Mouse (Mus musculus): ENCODE results near the gene Grk3. TPM values are rescaled to one million over a fixed set of nuclear protein-coding genes. Genes with fewer than 3 reads are reported as not detected.

The Grk3 gene
- total RNA-seq, 2 experiments from 2014 or later: 5.0 to 5.3 TPM

GRCm38 (mm10) chr5:112942244-112942643 lies 73.3 kb downstream of the Grk3 start:
- intact Hi-C loops (cut with DNase I): no loop called here
- DNase-seq: no peak

GRCm38 (mm10) chr5:112941001-112941400 lies 74.6 kb downstream of the Grk3 start:
- no peak for DNase-seq
- intact Hi-C loops (cut with DNase I): no loop called here

GRCm38 (mm10) chr5:112936632-112937031 lies 79.0 kb downstream of the Grk3 start:
- DNase-seq: no peak

GRCm38 (mm10) chr5:112935436-112935835 lies 80.2 kb downstream of the Grk3 start:
- no peak for DNase-seq
- intact Hi-C loops (cut with DNase I): no loop called here

More at GRCm38 (mm10) chr5:112936632-112937031, 79.0 kb downstream of the Grk3 start:
- intact Hi-C loops (cut with DNase I): no loop called here

GRCm38 (mm10) chr5:112932878-112933567 lies 82.6 kb downstream of the Grk3 start:
- intact Hi-C loops (cut with DNase I): no loop called here
- DNase-seq: peak in 1 of 2 experiments; percentile 22

GRCm38 (mm10) chr5:112931901-112932300 lies 83.7 kb downstream of the Grk3 start:
- DNase-seq: no peak
- intact Hi-C loops (cut with DNase I): no loop called here

- intact Hi-C loops (cut with DNase I): no loop called here
Observed at GRCm38 (mm10) chr5:112928201-112928881, 87.2 kb downstream of the Grk3 start.

GRCm38 (mm10) chr5:112925422-112925821 lies 90.2 kb downstream of the Grk3 start:
- DNase-seq: no peak
- intact Hi-C loops (cut with DNase I): no loop called here

More at GRCm38 (mm10) chr5:112928201-112928881, 87.2 kb downstream of the Grk3 start:
- no peak for DNase-seq

GRCm38 (mm10) chr5:112924806-112925205 lies 90.8 kb downstream of the Grk3 start:
- DNase-seq: no peak
- intact Hi-C loops (cut with DNase I): loop anchor here (5.0 kb wide), 1 partner anchor 43 kb away; no protein-coding TSS in a partner anchor

- no peak for DNase-seq
- intact Hi-C loops (cut with DNase I): loop anchor here (5.0 kb wide), 1 partner anchor 42 kb away; no protein-coding TSS in a partner anchor
Observed at GRCm38 (mm10) chr5:112923841-112924240, 91.8 kb downstream of the Grk3 start.

GRCm38 (mm10) chr5:112921914-112922313 lies 93.7 kb downstream of the Grk3 start:
- DNase-seq: no peak
- intact Hi-C loops (cut with DNase I): loop anchor here (5.0 kb wide), 1 partner anchor 40 kb away; no protein-coding TSS in a partner anchor

GRCm38 (mm10) chr5:112910381-112910780 lies 105.2 kb downstream of the Grk3 start:
- no peak for DNase-seq
- intact Hi-C loops (cut with DNase I): no loop called here

GRCm38 (mm10) chr5:112908169-112908614 lies 107.4 kb downstream of the Grk3 start:
- intact Hi-C loops (cut with DNase I): no loop called here
- no peak for DNase-seq

- intact Hi-C loops (cut with DNase I): no loop called here
- no peak for DNase-seq
Observed at GRCm38 (mm10) chr5:112907504-112907903, 108.1 kb downstream of the Grk3 start.

- peak; percentile 57 to 67 for DNase-seq
- intact Hi-C loops (cut with DNase I): no loop called here
Observed at GRCm38 (mm10) chr5:112895674-112896654, 119.6 kb downstream of the Grk3 start, which contains the start of gene Myo18b. Myo18b (minus strand) TSS chr5:112896362.

- intact Hi-C loops (cut with DNase I): no loop called here
- no peak for DNase-seq
Observed at GRCm38 (mm10) chr5:112893462-112894060, 122.0 kb downstream of the Grk3 start.

GRCm38 (mm10) chr5:112892411-112892810 lies 123.2 kb downstream of the Grk3 start:
- DNase-seq: no peak
- intact Hi-C loops (cut with DNase I): no loop called here

- no peak for DNase-seq
Observed at GRCm38 (mm10) chr5:112888651-112889050, 126.9 kb downstream of the Grk3 start.

GRCm38 (mm10) chr5:112886687-112887491 lies 128.7 kb downstream of the Grk3 start:
- intact Hi-C loops (cut with DNase I): no loop called here

More at GRCm38 (mm10) chr5:112888651-112889050, 126.9 kb downstream of the Grk3 start:
- intact Hi-C loops (cut with DNase I): no loop called here

More at GRCm38 (mm10) chr5:112886687-112887491, 128.7 kb downstream of the Grk3 start:
- DNase-seq: peak; percentile 66 to 68
